Mouse (Mus musculus): ENCODE data around the gene Slc17a5. TPM values are rescaled to one million over a fixed set of nuclear protein-coding genes. Genes with fewer than 3 reads are reported as not detected.
"Not testable (repeated sequence)": the region's sequence is repeated elsewhere in the genome, so short reads cannot be mapped to it uniquely, and the experiment has no call there.

The Slc17a5 gene
- polyA plus RNA-seq, 1 experiment from 2014 or later, result 10.0 TPM

- no peaks in the 10 kb centered on the region for H3K36me3 ChIP-seq
- no peaks in the 10 kb centered on the region for H3K27me3 ChIP-seq (ENCODE audit: insufficient read depth, poor library complexity, severe bottlenecking)
- DNase-seq (ENCODE audit: low spot score), result no peak
- WGBS, result 74% methylated on average over 11 of the region's 11 CpGs
- no peaks in the 10 kb centered on the region for H3K9me3 ChIP-seq
- H3K4me1 ChIP-seq (replicated peaks), result peaks cover 31% of the 10 kb centered on the region
- no peak overlapping the region for H3K4me3 ChIP-seq
- H3K27ac ChIP-seq, result 0 out of 2 replicates have a peak overlapping the region, but pooled peaks have one; percentile 9
These were observed 81.7 kb downstream of the Slc17a5 start for GRCm38 (mm10) chr9:78506002-78506721.

GRCm38 (mm10) chr9:78505223-78505622, 82.6 kb downstream of the Slc17a5 start:
- peaks cover 35% of the 10 kb centered on the region for H3K4me1 ChIP-seq (replicated peaks)
- no peaks in the 10 kb centered on the region for H3K36me3 ChIP-seq
- H3K27ac ChIP-seq, result 0 out of 2 replicates have a peak overlapping the region, but pooled peaks have one; percentile 93
- no peak overlapping the region for H3K4me3 ChIP-seq
- 91% methylated on average over 6 of the region's 6 CpGs for WGBS
- H3K27me3 ChIP-seq (ENCODE audit: insufficient read depth, poor library complexity, severe bottlenecking), result no peaks in the 10 kb centered on the region
- H3K9me3 ChIP-seq, result no peaks in the 10 kb centered on the region
- no peak for DNase-seq (ENCODE audit: low spot score)

- no peaks in the 10 kb centered on the region for H3K36me3 ChIP-seq
- no peak overlapping the region for H3K4me3 ChIP-seq
- H3K9me3 ChIP-seq, result no peaks in the 10 kb centered on the region
- peaks cover 36% of the 10 kb centered on the region for H3K4me1 ChIP-seq (replicated peaks)
- 90% methylated on average over 3 of the region's 3 CpGs for WGBS
- no peak for DNase-seq (ENCODE audit: low spot score)
- H3K27me3 ChIP-seq (ENCODE audit: insufficient read depth, poor library complexity, severe bottlenecking), result no peaks in the 10 kb centered on the region
- peak overlapping the region; percentile 93 for H3K27ac ChIP-seq
These were observed 83.2 kb downstream of the Slc17a5 start for GRCm38 (mm10) chr9:78504679-78505078.

- Histone ChIP-seq H3K36me3 (no peaks in the 10 kb centered on the region), H3K27me3 (ENCODE audit: insufficient read depth, poor library complexity, severe bottlenecking) (no peaks in the 10 kb centered on the region), H3K9me3 (no peaks in the 10 kb centered on the region), H3K4me3 (no peak overlapping the region), H3K27ac (peak overlapping the region; percentile 93), H3K4me1 (replicated peaks) (peaks cover 36% of the 10 kb centered on the region)
- DNase-seq (ENCODE audit: low spot score), result no peak
- WGBS, result 67% methylated on average over 4 of the region's 4 CpGs
These were observed 83.7 kb downstream of the Slc17a5 start for GRCm38 (mm10) chr9:78504133-78504532.

GRCm38 (mm10) chr9:78503223-78504079, 84.4 kb downstream of the Slc17a5 start:
- Histone ChIP-seq H3K27me3 (ENCODE audit: insufficient read depth, poor library complexity, severe bottlenecking) (no peaks in the 10 kb centered on the region), H3K4me1 (replicated peaks) (peaks cover 36% of the 10 kb centered on the region), H3K4me3 (peak overlapping the region; percentile 31), H3K36me3 (no peaks in the 10 kb centered on the region), H3K27ac (peak overlapping the region; percentile 93), H3K9me3 (no peaks in the 10 kb centered on the region)
- WGBS, result 4% methylated on average over 6 of the region's 6 CpGs
- DNase-seq (ENCODE audit: low spot score), result peak; percentile 55

- no peaks in the 10 kb centered on the region for H3K9me3 ChIP-seq
- no peaks in the 10 kb centered on the region for H3K36me3 ChIP-seq
- 84% methylated on average over 4 of the region's 4 CpGs for WGBS
- no peak overlapping the region for H3K4me3 ChIP-seq
- peaks cover 35% of the 10 kb centered on the region for H3K4me1 ChIP-seq (replicated peaks)
- H3K27me3 ChIP-seq (ENCODE audit: insufficient read depth, poor library complexity, severe bottlenecking), result no peaks in the 10 kb centered on the region
- no peak overlapping the region; the same call in 1 of the 2 replicates for H3K27ac ChIP-seq
- DNase-seq (ENCODE audit: low spot score), result no peak
These were observed 86.6 kb downstream of the Slc17a5 start for GRCm38 (mm10) chr9:78501284-78501683.

GRCm38 (mm10) chr9:78500386-78500785, 87.5 kb downstream of the Slc17a5 start:
- Histone ChIP-seq H3K4me1 (replicated peaks) (peaks cover 32% of the 10 kb centered on the region), H3K4me3 (no peak overlapping the region), H3K9me3 (no peaks in the 10 kb centered on the region), H3K27ac (no peak overlapping the region), H3K27me3 (ENCODE audit: insufficient read depth, poor library complexity, severe bottlenecking) (no peaks in the 10 kb centered on the region), H3K36me3 (no peaks in the 10 kb centered on the region)
- DNase-seq (ENCODE audit: low spot score), result no peak
- 65% methylated on average over 3 of the region's 3 CpGs for WGBS

- no peaks in the 10 kb centered on the region for H3K36me3 ChIP-seq
These were observed 94.7 kb downstream of the Slc17a5 start for GRCm38 (mm10) chr9:78493171-78493570.

GRCm38 (mm10) chr9:78492254-78492653, 95.6 kb downstream of the Slc17a5 start:
- peaks cover 10% of the 10 kb centered on the region for H3K4me1 ChIP-seq (replicated peaks)
- no peaks in the 10 kb centered on the region for H3K9me3 ChIP-seq
- no peak overlapping the region for H3K4me3 ChIP-seq
- WGBS, result 93% methylated on average over 3 of the region's 3 CpGs
- DNase-seq (ENCODE audit: low spot score), result no peak
- H3K27me3 ChIP-seq (ENCODE audit: insufficient read depth, poor library complexity, severe bottlenecking), result no peaks in the 10 kb centered on the region
- no peak overlapping the region for H3K27ac ChIP-seq
- H3K36me3 ChIP-seq, result no peaks in the 10 kb centered on the region

More at GRCm38 (mm10) chr9:78493171-78493570, 94.7 kb downstream of the Slc17a5 start:
- no peaks in the 10 kb centered on the region for H3K27me3 ChIP-seq (ENCODE audit: insufficient read depth, poor library complexity, severe bottlenecking)
- H3K4me1 ChIP-seq (replicated peaks), result peaks cover 10% of the 10 kb centered on the region
- no peak for DNase-seq (ENCODE audit: low spot score)
- H3K27ac ChIP-seq, result no peak overlapping the region
- H3K4me3 ChIP-seq, result no peak overlapping the region
- H3K9me3 ChIP-seq, result no peaks in the 10 kb centered on the region
- 92% methylated on average over 7 of the region's 7 CpGs for WGBS

- Histone ChIP-seq H3K27ac (no peak overlapping the region), H3K4me3 (no peak overlapping the region), H3K4me1 (replicated peaks) (peaks cover 10% of the 10 kb centered on the region), H3K27me3 (ENCODE audit: insufficient read depth, poor library complexity, severe bottlenecking) (no peaks in the 10 kb centered on the region), H3K9me3 (no peaks in the 10 kb centered on the region), H3K36me3 (no peaks in the 10 kb centered on the region)
- no peak for DNase-seq (ENCODE audit: low spot score)
- 87% methylated on average over 3 of the region's 3 CpGs for WGBS
These were observed 96.7 kb downstream of the Slc17a5 start for GRCm38 (mm10) chr9:78491169-78491568.

GRCm38 (mm10) chr9:78488890-78489420, 98.9 kb downstream of the Slc17a5 start, which contains the start of gene Eef1a1:
TSS of gene Eef1a1 (minus strand) at chr9:78489151.
- no peaks in the 10 kb centered on the region for H3K9me3 ChIP-seq
- no peaks in the 10 kb centered on the region for H3K36me3 ChIP-seq
- H3K27me3 ChIP-seq (ENCODE audit: insufficient read depth, poor library complexity, severe bottlenecking), result no peaks in the 10 kb centered on the region
- peaks cover 10% of the 10 kb centered on the region for H3K4me1 ChIP-seq (replicated peaks)
- H3K4me3 ChIP-seq, result peak within 1 kb of the TSS; percentile 53
- H3K27ac ChIP-seq, result peak within 1 kb of the TSS; percentile 87
- 4% methylated on average over 20 of the region's 20 CpGs for WGBS
- DNase-seq (ENCODE audit: low spot score), result peak; percentile 55

- H3K27ac ChIP-seq; H3K4me3 ChIP-seq; H3K36me3 ChIP-seq; DNase-seq (ENCODE audit: low spot score); H3K27me3 ChIP-seq (ENCODE audit: insufficient read depth, poor library complexity, severe bottlenecking); H3K9me3 ChIP-seq: not testable (repeated sequence)
- H3K4me1 ChIP-seq (replicated peaks), result peaks cover 13% of the 10 kb centered on the region
- WGBS, result 98% methylated on average over 5 of the region's 5 CpGs
These were observed 99.8 kb downstream of the Slc17a5 start for GRCm38 (mm10) chr9:78488021-78488420.
